Mouse (Mus musculus): ENCODE results near the gene Hist1h4a. TPM values are rescaled to one million over a fixed set of nuclear protein-coding genes. Genes with fewer than 3 reads are reported as not detected.
"Not testable (repeated sequence)": the region's sequence is repeated elsewhere in the genome, so short reads cannot be mapped to it uniquely, and the experiment has no call there.

Hist1h4a gene
- polyA plus RNA-seq, 1 experiment from 2014 or later: not detected

DNA sequence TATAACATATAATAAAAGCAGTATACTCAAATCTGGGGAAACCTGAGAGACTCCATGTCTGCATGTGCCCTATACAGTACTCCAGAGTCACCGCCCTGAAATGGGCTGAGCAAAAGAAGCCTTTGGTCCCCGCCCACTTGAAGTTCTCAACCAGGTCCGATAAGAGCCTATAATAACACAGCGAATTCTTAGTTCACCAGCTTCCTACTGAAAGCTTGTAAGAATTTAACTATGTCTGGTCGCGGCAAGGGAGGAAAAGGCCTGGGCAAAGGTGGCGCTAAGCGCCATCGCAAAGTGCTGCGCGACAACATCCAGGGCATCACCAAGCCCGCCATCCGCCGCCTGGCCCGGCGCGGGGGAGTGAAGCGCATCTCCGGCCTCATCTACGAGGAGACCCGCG lies 4.2 kb downstream of the Hist1h4a start, which contains the start of gene Hist1h4b:
TSS of gene Hist1h4b (plus strand) at position 224 of the 400 bp plus-strand sequence.
- Histone ChIP-seq H3K9ac (replicated peaks; ENCODE audit: low read length) (peak within 1 kb of the TSS; percentile 77), H3K27me3 (ENCODE audit: control insufficient read depth, insufficient read depth, low read length) (no peaks in the 10 kb centered on the region), H3K4me3 (ENCODE audit: low read depth, low read length) (peak within 1 kb of the TSS; percentile 35), H3K27ac (replicated peaks; ENCODE audit: low read depth, low read length) (peak within 1 kb of the TSS; percentile 91), H3K36me3 (replicated peaks; ENCODE audit: control insufficient read depth, insufficient read depth, low read depth, low read length) (no peaks in the 10 kb centered on the region), H3K4me1 (ENCODE audit: control insufficient read depth, insufficient read depth, low read length) (no peaks in the 10 kb centered on the region), H3K9me3 (replicated peaks; ENCODE audit: control insufficient read depth, low read length) (no peaks in the 10 kb centered on the region), H3K4me2 (ENCODE audit: low read depth, low read length) (peak within 1 kb of the TSS; percentile 74)
- ATAC-seq (replicated peaks; ENCODE audit: insufficient number of reproducible peaks, low FRiP score, low TSS enrichment, low read depth): peak; percentile 77
- WGBS: under 1% methylated on average over 12 of the region's 22 CpGs
- peak; percentile 99 for DNase-seq (ENCODE audit: low spot score)

DNA sequence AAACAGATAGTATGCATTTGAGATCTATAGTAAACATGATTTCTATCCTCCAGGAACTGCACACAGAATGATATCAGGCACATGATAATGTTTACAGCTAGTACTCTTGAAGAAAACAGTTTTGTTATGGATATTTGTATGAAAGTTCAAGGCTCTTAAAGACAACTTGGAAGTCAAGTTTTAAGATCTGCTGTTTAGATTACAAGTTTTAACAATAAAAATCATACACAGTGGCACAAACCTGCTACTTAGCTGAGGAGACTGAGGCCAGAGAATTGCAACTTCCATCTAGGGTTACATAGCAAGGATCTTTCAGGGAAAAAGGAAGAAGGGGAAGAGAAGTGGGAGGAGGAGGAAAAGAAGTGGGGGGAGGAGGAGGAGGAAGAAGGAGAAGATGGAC lies 6.0 kb downstream of the Hist1h4a start:
- no peak for DNase-seq (ENCODE audit: low spot score)
- Histone ChIP-seq H3K36me3 (replicated peaks; ENCODE audit: control insufficient read depth, insufficient read depth, low read depth, low read length) (no peaks in the 10 kb centered on the region), H3K9ac (replicated peaks; ENCODE audit: low read length) (no peak overlapping the region), H3K4me2 (ENCODE audit: low read depth, low read length) (no peak overlapping the region), H3K9me3 (replicated peaks; ENCODE audit: control insufficient read depth, low read length) (no peaks in the 10 kb centered on the region), H3K27ac (replicated peaks; ENCODE audit: low read depth, low read length) (no peak overlapping the region), H3K4me3 (ENCODE audit: low read depth, low read length) (no peak overlapping the region), H3K27me3 (ENCODE audit: control insufficient read depth, insufficient read depth, low read length) (no peaks in the 10 kb centered on the region), H3K4me1 (ENCODE audit: control insufficient read depth, insufficient read depth, low read length) (no peaks in the 10 kb centered on the region)
- ATAC-seq (replicated peaks; ENCODE audit: insufficient number of reproducible peaks, low FRiP score, low TSS enrichment, low read depth): no peak

DNA sequence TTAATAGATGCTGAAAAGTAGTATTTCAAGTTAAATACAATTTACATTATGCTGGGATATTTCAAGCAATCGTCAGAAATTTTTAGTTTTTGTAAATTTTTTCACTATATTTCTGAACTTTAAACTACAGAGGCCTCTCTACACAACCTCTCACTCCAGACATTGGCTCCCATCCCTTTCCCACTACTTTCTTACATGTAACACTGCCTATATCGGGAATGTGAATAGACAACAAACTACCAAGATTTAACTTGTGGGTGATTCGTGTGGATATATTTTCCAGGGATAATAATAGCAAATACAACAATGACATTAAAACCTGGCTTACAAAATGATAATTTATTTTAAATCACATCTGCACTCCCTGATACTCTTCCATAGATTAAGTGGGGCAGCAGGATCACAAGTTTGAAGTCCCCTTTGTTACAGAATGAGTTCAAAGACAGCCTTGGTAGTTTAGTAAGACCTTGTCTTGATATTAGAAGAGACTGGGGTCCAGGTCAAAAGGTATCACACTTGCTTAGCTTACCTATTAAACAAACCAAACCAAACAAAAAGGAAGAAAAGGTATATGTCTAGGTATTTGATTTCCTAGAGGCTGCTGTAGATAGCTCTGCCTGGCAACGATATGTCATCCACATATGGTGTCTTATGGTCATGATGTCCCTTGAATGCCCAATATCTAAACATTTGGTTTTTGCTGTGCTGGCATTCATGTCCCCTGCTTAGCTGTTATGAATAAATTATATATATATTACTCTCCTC lies 7.5 kb downstream of the Hist1h4a start:
- ATAC-seq (replicated peaks; ENCODE audit: insufficient number of reproducible peaks, low FRiP score, low TSS enrichment, low read depth) (no peak), DNase-seq (ENCODE audit: low spot score) (no peak)
- Histone ChIP-seq H3K4me3 (ENCODE audit: low read depth, low read length) (no peak overlapping the region), H3K9me3 (replicated peaks; ENCODE audit: control insufficient read depth, low read length) (no peaks in the 10 kb centered on the region), H3K4me2 (ENCODE audit: low read depth, low read length) (no peak overlapping the region; the same call in 1 of the 2 replicates), H3K9ac (replicated peaks; ENCODE audit: low read length) (no peak overlapping the region), H3K27me3 (ENCODE audit: control insufficient read depth, insufficient read depth, low read length) (no peaks in the 10 kb centered on the region), H3K27ac (replicated peaks; ENCODE audit: low read depth, low read length) (peak overlapping the region; percentile 90), H3K4me1 (ENCODE audit: control insufficient read depth, insufficient read depth, low read length) (no peaks in the 10 kb centered on the region), H3K36me3 (replicated peaks; ENCODE audit: control insufficient read depth, insufficient read depth, low read depth, low read length) (no peaks in the 10 kb centered on the region)
- WGBS: 55% methylated on average over 4 of the region's 4 CpGs

DNA sequence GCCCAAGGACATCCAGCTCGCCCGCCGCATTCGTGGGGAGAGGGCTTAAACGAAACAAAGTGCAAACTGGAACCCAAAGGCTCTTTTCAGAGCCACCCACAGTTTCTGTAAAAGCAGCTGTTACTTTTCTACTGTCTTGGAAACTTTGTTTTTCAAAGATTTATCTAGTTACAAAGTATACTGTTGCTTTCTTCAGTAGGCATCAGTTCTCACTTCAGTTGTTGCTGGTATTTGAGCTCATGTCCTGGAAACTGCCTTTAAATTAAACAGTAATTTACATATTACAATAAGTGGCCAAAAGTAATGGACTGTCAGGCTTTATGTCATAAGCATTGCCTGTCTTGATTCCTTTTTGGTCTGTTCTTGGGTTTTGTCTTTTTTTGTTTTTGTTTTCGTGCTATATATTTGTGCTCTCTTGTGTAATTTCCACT lies 8.3 kb downstream of the Hist1h4a start:
- 5% methylated on average over 6 of the region's 6 CpGs for WGBS
- Histone ChIP-seq H3K4me3 (ENCODE audit: low read depth, low read length) (peak overlapping the region; percentile 39), H3K27ac (replicated peaks; ENCODE audit: low read depth, low read length) (peak overlapping the region; percentile 90), H3K4me1 (ENCODE audit: control insufficient read depth, insufficient read depth, low read length) (no peaks in the 10 kb centered on the region), H3K9ac (replicated peaks; ENCODE audit: low read length) (peak overlapping the region; percentile 65), H3K9me3 (replicated peaks; ENCODE audit: control insufficient read depth, low read length) (no peaks in the 10 kb centered on the region), H3K4me2 (ENCODE audit: low read depth, low read length) (peak overlapping the region; percentile 55), H3K36me3 (replicated peaks; ENCODE audit: control insufficient read depth, insufficient read depth, low read depth, low read length) (no peaks in the 10 kb centered on the region), H3K27me3 (ENCODE audit: control insufficient read depth, insufficient read depth, low read length) (no peaks in the 10 kb centered on the region)
- ATAC-seq (replicated peaks; ENCODE audit: insufficient number of reproducible peaks, low FRiP score, low TSS enrichment, low read depth) (no peak), DNase-seq (ENCODE audit: low spot score) (peak; percentile 38)

DNA sequence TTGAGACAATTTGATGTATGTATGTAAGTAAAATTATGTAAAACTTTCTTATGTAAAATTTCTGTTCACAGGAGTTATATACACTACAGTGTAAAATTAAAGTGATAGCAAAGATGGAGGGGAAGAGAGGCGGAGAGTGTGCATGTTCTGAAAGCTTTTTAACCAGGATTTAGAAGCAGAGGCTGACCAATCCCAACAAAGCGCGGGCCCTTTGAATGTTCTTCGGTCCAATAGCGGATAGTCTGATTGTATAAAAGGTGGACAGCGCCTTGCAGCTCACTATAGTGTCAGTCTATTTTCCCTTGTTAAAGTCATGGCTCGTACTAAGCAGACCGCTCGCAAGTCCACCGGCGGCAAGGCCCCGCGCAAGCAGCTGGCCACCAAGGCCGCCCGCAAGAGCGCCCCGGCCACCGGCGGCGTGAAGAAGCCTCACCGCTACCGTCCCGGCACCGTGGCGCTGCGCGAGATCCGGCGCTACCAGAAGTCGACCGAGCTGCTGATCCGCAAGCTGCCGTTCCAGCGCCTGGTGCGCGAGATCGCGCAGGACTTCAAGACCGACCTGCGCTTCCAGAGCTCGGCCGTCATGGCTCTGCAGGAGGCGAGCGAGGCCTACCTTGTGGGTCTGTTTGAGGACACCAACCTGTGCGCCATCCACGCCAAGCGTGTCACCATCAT lies 8.8 kb downstream of the Hist1h4a start, which contains the start of gene Hist1h3b:
TSS of gene Hist1h3b (plus strand) at position 201 of the 675 bp plus-strand sequence.
- H3K27ac ChIP-seq (replicated peaks; ENCODE audit: low read depth, low read length): peak within 1 kb of the TSS; percentile 97
- H3K9me3 ChIP-seq (replicated peaks; ENCODE audit: control insufficient read depth, low read length); H3K27me3 ChIP-seq (ENCODE audit: control insufficient read depth, insufficient read depth, low read length); H3K36me3 ChIP-seq (replicated peaks; ENCODE audit: control insufficient read depth, insufficient read depth, low read depth, low read length); H3K4me1 ChIP-seq (ENCODE audit: control insufficient read depth, insufficient read depth, low read length): not testable (repeated sequence)
- H3K4me3 ChIP-seq (ENCODE audit: low read depth, low read length): peak within 1 kb of the TSS; percentile 39
- ATAC-seq (replicated peaks; ENCODE audit: insufficient number of reproducible peaks, low FRiP score, low TSS enrichment, low read depth) (peak; percentile 91), DNase-seq (ENCODE audit: low spot score) (peak; percentile 98)
- under 1% methylated on average over 15 of the region's 47 CpGs for WGBS
- peak within 1 kb of the TSS; percentile 69 for H3K9ac ChIP-seq (replicated peaks; ENCODE audit: low read length)
- peak within 1 kb of the TSS; percentile 56 for H3K4me2 ChIP-seq (ENCODE audit: low read depth, low read length)

DNA sequence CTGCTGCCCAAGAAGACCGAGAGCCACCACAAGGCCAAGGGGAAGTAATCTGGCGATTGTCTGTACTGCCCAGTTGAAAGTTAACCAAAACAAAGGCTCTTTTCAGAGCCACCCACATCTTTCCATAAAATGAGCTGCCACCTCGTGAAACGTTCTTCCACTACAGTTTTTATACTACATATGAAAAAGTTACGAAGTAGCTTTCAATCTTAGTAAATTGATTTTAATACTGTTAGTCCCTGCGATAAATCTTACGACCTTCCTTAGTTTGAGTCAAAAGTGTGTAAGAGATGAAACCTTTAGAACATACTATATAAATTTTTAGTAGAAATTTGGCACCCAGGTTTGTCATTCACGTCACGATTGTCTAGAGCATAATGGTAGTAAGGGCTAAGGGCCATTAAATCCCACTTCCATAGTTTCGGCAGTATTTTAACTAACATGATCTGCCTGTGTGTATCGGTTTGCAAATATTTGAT lies 9.5 kb downstream of the Hist1h4a start:
- Histone ChIP-seq H3K9me3 (replicated peaks; ENCODE audit: control insufficient read depth, low read length) (no peaks in the 10 kb centered on the region), H3K27me3 (ENCODE audit: control insufficient read depth, insufficient read depth, low read length) (no peaks in the 10 kb centered on the region), H3K27ac (replicated peaks; ENCODE audit: low read depth, low read length) (peak overlapping the region; percentile 97), H3K36me3 (replicated peaks; ENCODE audit: control insufficient read depth, insufficient read depth, low read depth, low read length) (no peaks in the 10 kb centered on the region), H3K4me3 (ENCODE audit: low read depth, low read length) (peak overlapping the region; percentile 37), H3K4me1 (ENCODE audit: control insufficient read depth, insufficient read depth, low read length) (no peaks in the 10 kb centered on the region), H3K9ac (replicated peaks; ENCODE audit: low read length) (peak overlapping the region; percentile 69), H3K4me2 (ENCODE audit: low read depth, low read length) (peak overlapping the region; percentile 56)
- WGBS: under 1% methylated on average over 11 of the region's 11 CpGs
- ATAC-seq (replicated peaks; ENCODE audit: insufficient number of reproducible peaks, low FRiP score, low TSS enrichment, low read depth) (no peak), DNase-seq (ENCODE audit: low spot score) (peak; percentile 73)

DNA sequence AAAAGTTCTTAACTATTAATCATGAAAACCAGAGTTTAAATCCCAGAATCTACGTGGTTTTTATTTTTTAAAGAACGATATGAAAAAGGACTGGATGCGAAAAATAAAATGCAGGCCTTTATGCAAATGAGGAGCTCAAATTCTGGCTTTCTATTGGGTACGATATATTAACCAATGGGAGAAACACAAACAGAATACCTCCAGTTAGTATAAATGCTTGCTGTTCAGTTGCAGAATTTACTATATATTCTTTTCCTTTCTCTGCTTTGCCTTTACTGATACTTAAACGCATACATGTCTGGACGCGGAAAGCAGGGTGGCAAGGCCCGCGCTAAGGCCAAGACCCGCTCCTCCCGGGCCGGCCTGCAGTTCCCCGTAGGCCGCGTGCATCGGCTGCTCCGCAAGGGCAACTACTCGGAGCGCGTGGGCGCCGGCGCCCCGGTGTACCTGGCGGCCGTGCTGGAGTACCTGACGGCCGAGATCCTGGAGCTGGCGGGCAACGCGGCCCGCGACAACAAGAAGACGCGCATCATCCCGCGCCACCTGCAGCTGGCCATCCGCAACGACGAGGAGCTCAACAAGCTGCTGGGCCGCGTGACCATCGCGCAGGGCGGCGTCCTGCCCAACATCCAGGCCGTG lies 10.1 kb downstream of the Hist1h4a start, which contains the start of gene Hist1h2ab:
TSS of gene Hist1h2ab (plus strand) at position 288 of the 639 bp plus-strand sequence.
- H3K9me3 ChIP-seq (replicated peaks; ENCODE audit: control insufficient read depth, low read length); H3K36me3 ChIP-seq (replicated peaks; ENCODE audit: control insufficient read depth, insufficient read depth, low read depth, low read length); H3K4me1 ChIP-seq (ENCODE audit: control insufficient read depth, insufficient read depth, low read length); H3K27me3 ChIP-seq (ENCODE audit: control insufficient read depth, insufficient read depth, low read length): not testable (repeated sequence)
- Histone ChIP-seq H3K4me3 (ENCODE audit: low read depth, low read length) (peak within 1 kb of the TSS; percentile 37), H3K4me2 (ENCODE audit: low read depth, low read length) (peak within 1 kb of the TSS; percentile 56), H3K9ac (replicated peaks; ENCODE audit: low read length) (peak within 1 kb of the TSS; percentile 69), H3K27ac (replicated peaks; ENCODE audit: low read depth, low read length) (peak within 1 kb of the TSS; percentile 97)
- WGBS: 1% methylated on average over 22 of the region's 47 CpGs
- DNase-seq (ENCODE audit: low spot score): peak; percentile 89
- ATAC-seq (replicated peaks; ENCODE audit: insufficient number of reproducible peaks, low FRiP score, low TSS enrichment, low read depth): peak; percentile 32

Data from embryonic facial prominence, embryonic 11.5 days (tissue).